Mouse (Mus musculus) lung, adult 2 months (tissue): ENCODE results near the gene Nmnat3. TPM values are rescaled to one million over a fixed set of nuclear protein-coding genes. Genes with fewer than 3 reads are reported as not detected.

Source experiments
- DNase-seq: peaks from one replicate; pipeline ENCODE4 v3.0.0; 2022
- H3K4me1 ChIP-seq: fragments of 200-500 bp; 2 replicates; pipeline ENCODE4 v1.6.1; 2011; ENCODE audit warnings: low read length; ENCODE audit not compliant: control insufficient read depth, insufficient read depth
- H3K4me3 ChIP-seq: fragments of 200-500 bp; replicated peaks from 2 replicates; pipeline ENCODE3; 2011; ENCODE audit warnings: low read depth, mild to moderate bottlenecking, control low read depth, low read length; ENCODE audit errors: extremely low read depth
- CTCF ChIP-seq: fragments of 200-500 bp; IDR thresholded peaks from 2 replicates; pipeline ENCODE4 v1.5.1; 2011; ENCODE audit warnings: mild to moderate bottlenecking, low read length, control low read depth; ENCODE audit not compliant: insufficient read depth
- POLR2A ChIP-seq: fragments of 200-500 bp; IDR thresholded peaks from 2 replicates; pipeline ENCODE4 v1.6.1; 2011; ENCODE audit warnings: low read depth, mild to moderate bottlenecking, control low read depth, low read length, borderline replicate concordance; ENCODE audit errors: extremely low read depth
- WGBS: fragments of 180-500 bp; shearing (Covaris S2); methylation state at CpG from one replicate; pipeline ENCODE4 v1.1.7; 2018; 5-methylcytosine and 5-hydroxymethylcytosine counted together
- polyA plus RNA-seq: library from polyadenylated mRNA; depleted of rRNA; stranded (reverse); fragments of >200 nt; gene quantifications from 2 replicates; pipeline ENCODE4 v1.2.3, GENCODE M21; 2012

Nmnat3 gene
- polyA plus RNA-seq, 1 experiment, result 4.7 TPM

DNA sequence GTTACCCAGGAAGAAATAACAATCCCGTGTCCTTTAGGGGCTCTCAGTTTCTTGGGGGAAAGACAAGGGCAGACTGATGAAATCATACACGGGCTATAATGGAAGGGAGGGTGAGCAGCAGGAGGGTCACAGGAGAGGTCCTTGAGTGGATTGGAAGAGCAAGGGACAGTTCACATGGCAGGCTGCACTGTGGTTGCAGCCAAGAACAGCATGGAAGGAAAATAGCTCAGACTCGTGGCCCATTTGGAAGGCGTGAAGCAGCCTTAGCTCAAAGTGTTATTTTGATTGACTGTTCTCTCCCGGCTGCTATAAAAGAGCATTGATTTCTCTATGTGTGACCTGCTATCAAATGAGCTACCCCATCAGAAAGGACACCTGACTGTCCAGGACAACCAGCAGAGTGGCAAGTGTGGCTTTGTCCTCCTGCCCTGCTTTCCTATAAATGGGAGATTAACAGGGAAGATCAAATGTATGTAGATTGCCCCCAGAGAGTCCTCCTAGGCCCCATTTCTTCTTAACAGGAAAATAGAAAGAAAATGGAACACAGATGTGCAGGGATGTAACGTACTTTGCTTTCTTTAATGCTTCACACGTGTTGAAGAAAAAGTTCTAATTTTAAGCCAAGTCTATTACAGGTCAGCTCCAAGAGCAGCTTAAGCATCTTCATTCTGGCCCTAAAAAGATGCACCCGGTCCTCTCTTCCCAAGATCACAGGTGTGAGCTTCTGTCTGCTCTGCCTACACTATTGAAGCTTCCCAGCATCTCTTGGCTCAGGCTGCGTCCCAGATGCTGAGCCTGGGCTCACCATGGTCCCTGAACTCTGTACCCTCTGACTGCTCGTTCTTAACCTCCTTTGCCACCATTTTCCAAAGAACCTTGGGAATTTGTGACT, 100.8 kb downstream of the Nmnat3 start:
- WGBS, result 73% methylated on average over 10 of the region's 10 CpGs
- TF ChIP-seq POLR2A (no peak), CTCF (no peak)
- H3K4me3 ChIP-seq, result no peak overlapping the region
- H3K4me1 ChIP-seq, result no peaks in the 10 kb centered on the region
- no peak for DNase-seq

- 85% methylated on average over 5 of the region's 5 CpGs for WGBS
- H3K4me3 ChIP-seq, result no peak overlapping the region
- TF ChIP-seq CTCF (no peak), POLR2A (no peak)
- no peaks in the 10 kb centered on the region for H3K4me1 ChIP-seq
- no peak for DNase-seq
Measured at GRCm38 (mm10) chr9:98388633-98388965, 101.4 kb downstream of the Nmnat3 start.

GRCm38 (mm10) chr9:98393496-98393895, 106.3 kb downstream of the Nmnat3 start:
- no peak overlapping the region for H3K4me3 ChIP-seq
- TF ChIP-seq CTCF (no peak), POLR2A (no peak)
- WGBS, result 82% methylated on average over 4 of the region's 4 CpGs
- no peaks in the 10 kb centered on the region for H3K4me1 ChIP-seq
- DNase-seq, result no peak

DNA sequence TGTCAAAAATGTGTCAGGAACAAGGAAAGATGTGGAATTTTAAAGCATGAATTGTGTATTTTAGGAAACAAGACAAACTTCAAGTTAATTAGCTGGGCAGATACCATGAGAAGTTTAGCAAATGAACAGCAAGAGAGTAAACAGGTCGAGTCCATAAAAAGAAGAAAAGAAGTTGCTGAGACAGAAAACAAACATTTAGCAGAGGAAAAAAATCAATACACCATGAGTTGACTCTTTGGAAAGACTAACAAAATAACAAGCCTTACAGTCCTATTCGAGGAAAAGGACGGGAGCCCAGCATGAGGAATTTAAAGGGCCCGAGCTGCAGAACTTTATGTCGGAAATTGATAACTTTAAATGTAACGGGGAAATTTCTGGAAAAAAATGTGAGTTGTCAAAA, 110.0 kb downstream of the Nmnat3 start:
- 75% methylated on average over 6 of the region's 6 CpGs for WGBS
- TF ChIP-seq CTCF, result no peak
- no peak for TF ChIP-seq POLR2A
- DNase-seq, result no peak
- Histone ChIP-seq H3K4me3 (no peak overlapping the region), H3K4me1 (no peaks in the 10 kb centered on the region)

GRCm38 (mm10) chr9:98397866-98398265, 110.6 kb downstream of the Nmnat3 start:
- TF ChIP-seq POLR2A (no peak), CTCF (no peak)
- Histone ChIP-seq H3K4me1 (no peaks in the 10 kb centered on the region), H3K4me3 (no peak overlapping the region)
- WGBS, result 71% methylated on average over 3 of the region's 3 CpGs
- DNase-seq, result no peak

GRCm38 (mm10) chr9:98400185-98400894, 113.1 kb downstream of the Nmnat3 start:
- WGBS, result 77% methylated on average over 13 of the region's 13 CpGs
- Histone ChIP-seq H3K4me1 (no peaks in the 10 kb centered on the region), H3K4me3 (no peak overlapping the region)
- TF ChIP-seq POLR2A (no peak), CTCF (no peak)
- no peak for DNase-seq

GRCm38 (mm10) chr9:98401611-98402010, 114.4 kb downstream of the Nmnat3 start:
- Histone ChIP-seq H3K4me3 (no peak overlapping the region), H3K4me1 (no peaks in the 10 kb centered on the region)
- TF ChIP-seq POLR2A (no peak), CTCF (no peak)
- 75% methylated on average over 5 of the region's 5 CpGs for WGBS
- no peak for DNase-seq

GRCm38 (mm10) chr9:98407771-98408170, 120.5 kb downstream of the Nmnat3 start:
- H3K4me3 ChIP-seq, result no peak overlapping the region
- no peaks in the 10 kb centered on the region for H3K4me1 ChIP-seq
- WGBS, result 78% methylated on average over 12 of the region's 12 CpGs
- no peak for TF ChIP-seq CTCF
- TF ChIP-seq POLR2A, result no peak
- DNase-seq, result no peak

- DNase-seq, result peak; percentile 63
- no peak overlapping the region for H3K4me3 ChIP-seq
- H3K4me1 ChIP-seq, result no peaks in the 10 kb centered on the region
- peak; percentile 88 for TF ChIP-seq CTCF
- TF ChIP-seq POLR2A, result no peak
- WGBS, result 36% methylated on average over 3 of the region's 3 CpGs
Measured at GRCm38 (mm10) chr9:98409137-98409536, 121.9 kb downstream of the Nmnat3 start.
